Mouse (Mus musculus) frontal cortex, postnatal 25 days (tissue): ENCODE results near the gene Faiml.

Source experiments
- DNase-seq, 2 experiments: peaks; one replicate each; pipeline ENCODE4 v3.0.0; 2022; ENCODE audit warnings: low spot score in 2 of 2

Gene Faiml

DNA sequence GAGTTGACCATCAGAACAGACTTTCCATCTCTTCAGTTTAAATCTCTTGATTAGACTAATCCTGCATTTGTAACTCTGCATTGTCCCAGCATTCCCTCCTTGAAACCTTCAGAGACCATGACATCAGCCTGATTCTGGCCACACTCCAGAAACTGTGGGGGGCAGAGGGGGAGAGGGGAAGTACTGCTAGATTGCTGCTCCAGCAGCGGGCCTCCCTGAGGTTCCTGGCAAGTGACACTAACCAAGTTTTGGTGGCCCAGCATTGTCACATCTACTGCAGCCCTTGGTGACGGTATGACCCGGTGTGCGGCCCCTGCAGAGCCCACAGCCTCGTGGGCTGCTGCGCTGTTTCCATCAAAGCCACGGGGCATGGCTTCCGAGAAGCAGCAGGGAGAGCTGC lies 56.8 kb downstream of the Faiml start:
- no peak for DNase-seq
